ENCODE assay signal across 8 mouse cellular contexts in genomic region chr16:50528677-50529510, GRCm38 (mm10).
DNase-seq lines count a peak whose midpoint lies in the region; ATAC-seq lines count a peak whose summit lies in the region.

No protein-coding gene starts in this region.

- WGBS in hindbrain, embryonic 12.5 days = 0% methylated on average over 79 of the region's 81 CpGs

- peak overlapping the region; percentile 82 for H3K9ac ChIP-seq in hindbrain, embryonic 12.5 days

- DNase-seq in MN1 (ENCODE audit: low spot score) = peak; percentile 87
- peak; percentile 58 for DNase-seq in cerebellum, adult 9-10 months
- peak; percentile 17 to 62 for DNase-seq in frontal cortex, postnatal 10 days (ENCODE audit: low spot score in 2 of 2)
- peak; percentile 57 to 68 for DNase-seq in layer of hippocampus, postnatal 14 days (ENCODE audit: low spot score in 2 of 2)
- peak; percentile 85 for DNase-seq in lung, postnatal 10 days
- DNase-seq in ovary, postnatal 36 days (ENCODE audit: low spot score) = peak; percentile 85
- DNase-seq in thymus, postnatal 25 days = peak; percentile 67

- H3K9me3 ChIP-seq in hindbrain, embryonic 12.5 days (replicated peaks) = no peaks in the 10 kb centered on the region

- peak overlapping the region; percentile 76 for H3K4me2 ChIP-seq in hindbrain, embryonic 12.5 days (replicated peaks)

- H3K36me3 ChIP-seq in hindbrain, embryonic 12.5 days = no peaks in the 10 kb centered on the region

- ATAC-seq in hindbrain, embryonic 12.5 days (ENCODE audit: low FRiP score) = peak; percentile 86

- 0 out of 2 replicates have a peak, but pooled peaks cover 4% of the 10 kb centered on the region for H3K4me1 ChIP-seq in hindbrain, embryonic 12.5 days

- H3K27ac ChIP-seq in hindbrain, embryonic 12.5 days = peak overlapping the region; percentile 89

- H3K4me3 ChIP-seq in hindbrain, embryonic 12.5 days = peak overlapping the region; percentile 77

- no peaks in the 10 kb centered on the region for H3K27me3 ChIP-seq in hindbrain, embryonic 12.5 days

Comparison
In these comparisons a context has a peak if more than half of its experiments do, and no peak if none do; other contexts are left out.
1. Peak in every context shown above with its lines: DNase-seq, ATAC-seq, H3K4me3 ChIP-seq and H3K27ac ChIP-seq.